Mouse (Mus musculus) embryonic facial prominence, embryonic 11.5 days (tissue): ENCODE data around the gene Krtap24-1. TPM values are rescaled to one million over a fixed set of nuclear protein-coding genes. Genes with fewer than 3 reads are reported as not detected.

Experiments
- ATAC-seq: fragments of 200-750 bp; cut with Nextera tagmentation; replicated peaks from 2 replicates; pipeline ENCODE4 v1.8.0; 2017; ENCODE audit warnings: low read depth; ENCODE audit not compliant: insufficient number of reproducible peaks, low FRiP score, low TSS enrichment
- DNase-seq: peaks from one replicate; pipeline ENCODE4 v3.0.0-alpha.2; 2015; ENCODE audit warnings: low spot score
- H3K27ac ChIP-seq: fragments of 300-500 bp; sonication (generic); replicated peaks from 2 replicates; pipeline ENCODE4 v1.5.1; 2014; ENCODE audit warnings: mild to moderate bottlenecking, low read depth, low read length, control low read depth
- H3K27me3 ChIP-seq: fragments of 300-500 bp; sonication (generic); 2 replicates; pipeline ENCODE4 v1.6.1; 2014; ENCODE audit warnings: mild to moderate bottlenecking, low read length, moderate library complexity, mixed read lengths; ENCODE audit not compliant: control insufficient read depth, insufficient read depth
- H3K36me3 ChIP-seq: fragments of 300-500 bp; sonication (generic); replicated peaks from 2 replicates; pipeline ENCODE4 v1.6.1; 2014; ENCODE audit warnings: low read depth, mild to moderate bottlenecking, low read length, moderate library complexity, mixed read lengths; ENCODE audit not compliant: control insufficient read depth, insufficient read depth
- H3K4me1 ChIP-seq: fragments of 300-500 bp; sonication (generic); 2 replicates; pipeline ENCODE4 v1.6.1; 2014; ENCODE audit warnings: low read length, mixed read lengths; ENCODE audit not compliant: control insufficient read depth, insufficient read depth
- H3K4me2 ChIP-seq: fragments of 300-500 bp; sonication (generic); 2 replicates; pipeline ENCODE4 v1.6.1; 2014; ENCODE audit warnings: low read depth, mild to moderate bottlenecking, control low read depth, low read length, moderate library complexity
- H3K4me3 ChIP-seq: fragments of 300-500 bp; sonication (generic); 2 replicates; pipeline ENCODE4 v1.5.1; 2014; ENCODE audit warnings: low read depth, low read length, control low read depth
- H3K9ac ChIP-seq: fragments of 300-500 bp; sonication (generic); replicated peaks from 2 replicates; pipeline ENCODE4 v1.6.1; 2014; ENCODE audit warnings: mild to moderate bottlenecking, control low read depth, low read length
- H3K9me3 ChIP-seq: fragments of 300-500 bp; sonication (generic); replicated peaks from 2 replicates; pipeline ENCODE4 v1.6.1; 2016; ENCODE audit warnings: mild to moderate bottlenecking, low read length, inconsistent platforms, mixed read lengths; ENCODE audit not compliant: control insufficient read depth
- WGBS: fragments of 180-500 bp; shearing (Covaris S2); extraction: QIAGEN DNeasy Blood & Tissue Kit; methylation state at CpG from one replicate; pipeline ENCODE4 v1.1.7; 2014; 5-methylcytosine and 5-hydroxymethylcytosine counted together
- polyA plus RNA-seq: library from polyadenylated mRNA; unstranded; fragments of >200 nt; fragmentation: Nextera tagmentation; extraction: Ambion mirVana; gene quantifications from 2 replicates; pipeline ENCODE4 v1.2.1, GENCODE M21; 2014

Gene Krtap24-1
- polyA plus RNA-seq, 1 experiment from 2014 or later, result not detected

GRCm38 (mm10) chr16:88631474-88631873, 19.4 kb upstream of the Krtap24-1 start:
- no peaks in the 10 kb centered on the region for H3K36me3 ChIP-seq
- no peaks in the 10 kb centered on the region for H3K27me3 ChIP-seq
- H3K27ac ChIP-seq, result no peak overlapping the region
- H3K9ac ChIP-seq, result no peak overlapping the region
- no peak overlapping the region for H3K4me3 ChIP-seq
- H3K4me2 ChIP-seq, result no peak overlapping the region
- no peaks in the 10 kb centered on the region for H3K4me1 ChIP-seq
- ATAC-seq, result no peak
- no peaks in the 10 kb centered on the region for H3K9me3 ChIP-seq
- WGBS, result 83% methylated on average over 4 of the region's 4 CpGs
- no peak for DNase-seq

- Histone ChIP-seq H3K9ac (no peak within 1 kb of the TSS), H3K27ac (no peak within 1 kb of the TSS), H3K4me2 (no peak within 1 kb of the TSS), H3K9me3 (no peaks in the 10 kb centered on the region), H3K27me3 (no peaks in the 10 kb centered on the region), H3K4me1 (no peaks in the 10 kb centered on the region), H3K4me3 (no peak within 1 kb of the TSS), H3K36me3 (no peaks in the 10 kb centered on the region)
- ATAC-seq, result no peak
- no peak for DNase-seq
- 92% methylated on average over 4 of the region's 4 CpGs for WGBS
Measured at GRCm38 (mm10) chr16:88627566-88627965, 15.5 kb upstream of the Krtap24-1 start, which contains the start of gene 2310079G19Rik. Gene 2310079G19Rik, minus strand, starts transcription at chr16:88627666.

GRCm38 (mm10) chr16:88612712-88613111, 633 bp upstream of the Krtap24-1 start:
- H3K4me2 ChIP-seq, result no peak overlapping the region
- H3K9me3 ChIP-seq, result no peaks in the 10 kb centered on the region
- DNase-seq (no peak), ATAC-seq (no peak)
- H3K9ac ChIP-seq, result no peak overlapping the region
- H3K4me1 ChIP-seq, result no peaks in the 10 kb centered on the region
- no peaks in the 10 kb centered on the region for H3K36me3 ChIP-seq
- H3K27me3 ChIP-seq, result no peaks in the 10 kb centered on the region
- 65% methylated on average over 4 of the region's 4 CpGs for WGBS
- no peak overlapping the region for H3K27ac ChIP-seq
- H3K4me3 ChIP-seq, result no peak overlapping the region

DNA sequence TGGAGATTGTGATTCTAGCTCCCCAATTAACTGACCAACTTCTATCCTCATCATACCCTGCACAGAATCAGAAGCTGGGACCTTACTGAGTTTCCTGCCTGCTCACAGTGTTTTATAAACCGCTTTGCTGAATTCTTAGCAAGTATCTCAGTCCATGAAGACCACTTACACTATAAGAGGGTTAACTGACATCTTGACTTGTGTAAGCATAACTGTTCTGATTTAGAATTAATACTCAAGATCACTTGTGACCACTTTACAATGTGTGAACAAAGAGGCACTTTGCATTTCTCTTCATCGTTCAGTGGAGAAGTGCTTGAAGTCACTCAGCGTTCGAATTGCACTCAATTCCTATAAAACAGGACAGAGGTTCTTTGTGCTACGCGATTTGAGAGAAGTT, 7.5 kb downstream of the Krtap24-1 start:
- WGBS, result 84% methylated on average over 6 of the region's 6 CpGs

GRCm38 (mm10) chr16:88602464-88602863, 9.6 kb downstream of the Krtap24-1 start:
- WGBS, result 56% methylated on average over 1 of the region's 1 CpGs
- no peaks in the 10 kb centered on the region for H3K9me3 ChIP-seq
- H3K36me3 ChIP-seq, result no peaks in the 10 kb centered on the region
- H3K27me3 ChIP-seq, result no peaks in the 10 kb centered on the region
- no peak overlapping the region for H3K9ac ChIP-seq
- H3K27ac ChIP-seq, result no peak overlapping the region
- DNase-seq (peak; percentile 28), ATAC-seq (no peak)
- no peak overlapping the region for H3K4me3 ChIP-seq
- H3K4me2 ChIP-seq, result no peak overlapping the region
- no peaks in the 10 kb centered on the region for H3K4me1 ChIP-seq

More for the DNA sequence above, 7.5 kb downstream of the Krtap24-1 start:
- Histone ChIP-seq H3K4me1 (no peaks in the 10 kb centered on the region), H3K27me3 (no peaks in the 10 kb centered on the region), H3K9me3 (no peaks in the 10 kb centered on the region), H3K27ac (no peak overlapping the region), H3K4me2 (no peak overlapping the region), H3K9ac (no peak overlapping the region), H3K4me3 (no peak overlapping the region), H3K36me3 (no peaks in the 10 kb centered on the region)
- DNase-seq, result no peak
- no peak for ATAC-seq

GRCm38 (mm10) chr16:88600303-88600702, 11.8 kb downstream of the Krtap24-1 start:
- H3K27ac ChIP-seq, result no peak overlapping the region
- H3K4me1 ChIP-seq, result no peaks in the 10 kb centered on the region
- H3K4me2 ChIP-seq, result no peak overlapping the region
- no peaks in the 10 kb centered on the region for H3K27me3 ChIP-seq
- H3K9me3 ChIP-seq, result no peaks in the 10 kb centered on the region
- no peak overlapping the region for H3K9ac ChIP-seq
- ATAC-seq, result no peak
- no peak for DNase-seq
- no peaks in the 10 kb centered on the region for H3K36me3 ChIP-seq
- 70% methylated on average over 8 of the region's 8 CpGs for WGBS
- no peak overlapping the region for H3K4me3 ChIP-seq

DNA sequence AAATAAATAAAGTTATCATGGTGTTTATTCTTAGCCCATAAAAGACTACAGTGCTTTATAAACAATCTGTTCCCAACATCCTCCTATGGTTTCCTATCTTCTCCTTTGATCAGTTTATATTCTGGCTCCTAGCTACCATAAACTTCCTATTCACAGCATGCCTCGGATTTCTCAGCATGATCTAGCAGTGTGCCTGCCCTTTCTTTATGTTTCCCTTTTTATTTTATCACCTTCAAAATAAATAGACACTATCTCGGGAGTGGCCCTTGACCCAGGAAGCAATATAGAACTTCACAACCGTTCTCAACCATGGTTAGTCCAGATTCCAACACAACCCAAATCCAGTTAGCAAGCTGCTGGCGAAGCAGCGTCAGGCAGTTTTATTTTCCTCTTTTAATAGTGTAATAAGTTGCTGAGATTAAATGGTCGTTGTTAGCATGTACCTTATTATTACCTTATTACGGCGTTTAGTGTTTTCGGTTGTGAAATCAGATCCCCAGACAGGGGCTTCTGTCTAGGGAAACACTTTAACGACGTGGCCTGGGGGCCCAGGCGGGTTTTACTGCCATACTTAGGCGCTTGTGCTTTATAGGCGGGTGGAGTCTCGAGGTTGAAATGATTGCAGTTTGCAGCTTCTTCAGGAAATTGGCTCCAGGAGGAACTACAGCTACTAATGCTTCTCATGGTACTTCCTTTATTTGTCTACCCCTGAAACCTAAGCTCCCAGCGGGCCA, 12.4 kb downstream of the Krtap24-1 start:
- Histone ChIP-seq H3K4me1 (no peaks in the 10 kb centered on the region), H3K4me2 (no peak overlapping the region), H3K9ac (no peak overlapping the region), H3K36me3 (no peaks in the 10 kb centered on the region), H3K27ac (no peak overlapping the region), H3K4me3 (no peak overlapping the region), H3K27me3 (no peaks in the 10 kb centered on the region), H3K9me3 (no peaks in the 10 kb centered on the region)
- 43% methylated on average over 16 of the region's 16 CpGs for WGBS
- ATAC-seq, result no peak
- DNase-seq, result peak; percentile 47

- H3K4me3 ChIP-seq, result no peak overlapping the region
- H3K9ac ChIP-seq, result no peak overlapping the region
- no peak overlapping the region for H3K4me2 ChIP-seq
- ATAC-seq, result no peak
- no peak overlapping the region for H3K27ac ChIP-seq
- no peaks in the 10 kb centered on the region for H3K36me3 ChIP-seq
- H3K27me3 ChIP-seq, result no peaks in the 10 kb centered on the region
- H3K9me3 ChIP-seq, result no peaks in the 10 kb centered on the region
- peak; percentile 48 for DNase-seq
- no peaks in the 10 kb centered on the region for H3K4me1 ChIP-seq
Measured at GRCm38 (mm10) chr16:88592758-88593157, 19.3 kb downstream of the Krtap24-1 start.
